In genomic region chr17:50369216-50369875, GRCm38 (mm10) we compare ENCODE assay signal across 10 mouse cellular contexts.
DNase-seq lines count a peak whose midpoint lies in the region; ATAC-seq and TF ChIP-seq lines count a peak whose summit lies in the region.
"Had no signal": no experiment of that assay in that cellular context is flagged by ENCODE, and none has a peak within 500 bp of the region (broad histone marks: within the 10 kb centered on the region; RNA-seq: fewer than 3 reads in every experiment).

No protein-coding gene starts in this region.

- no peak for TF ChIP-seq POLR2A in bone marrow macrophage, adult 2 months (IDR thresholded peaks at IDR 0.05; ENCODE audit: borderline replicate concordance, low read depth, low read length)

- no peaks in the 10 kb centered on the region for H3K9me3 ChIP-seq in hindbrain, embryonic 16.5 days (ENCODE audit: control insufficient read depth, low read length)
- no peaks in the 10 kb centered on the region for H3K9me3 ChIP-seq in hindbrain, embryonic 10.5 days
- H3K9me3 ChIP-seq: forebrain, embryonic 10.5 days; megakaryocyte, embryonic 14.5 days had no signal

- no peak for TF ChIP-seq CTCF in gastrocnemius, adult 2 months (IDR thresholded peaks at IDR 0.05)
- no peak for TF ChIP-seq CTCF in bone marrow macrophage, adult 2 months (IDR thresholded peaks at IDR 0.05; ENCODE audit: low read depth, low read length)

- no peak overlapping the region for H3K4me2 ChIP-seq in hindbrain, embryonic 16.5 days (ENCODE audit: low read length)

- no peaks in the 10 kb centered on the region for H3K36me3 ChIP-seq in hindbrain, embryonic 16.5 days (ENCODE audit: control insufficient read depth, insufficient read depth, low read length)
- H3K36me3 ChIP-seq in hindbrain, embryonic 10.5 days, result no peaks in the 10 kb centered on the region
- H3K36me3 ChIP-seq: forebrain, embryonic 10.5 days had no signal

- intact Hi-C loops in gastrocnemius, adult 2 months (cut with DNase I), result no loop called here
- intact Hi-C loops in left cerebral cortex, postnatal 25 days (cut with DNase I), result no loop called here

- H3K27ac ChIP-seq in gastrocnemius, adult 2 months, result no peak overlapping the region
- H3K27ac ChIP-seq in bone marrow macrophage, adult 2 months (ENCODE audit: insufficient read depth, low read depth, low read length), result 0 out of 2 replicates have a peak overlapping the region, but pooled peaks have one; percentile 17
- no peak overlapping the region for H3K27ac ChIP-seq in hindbrain, embryonic 16.5 days (ENCODE audit: low read depth, low read length)
- no peak overlapping the region for H3K27ac ChIP-seq in hindbrain, embryonic 10.5 days
- H3K27ac ChIP-seq: forebrain, embryonic 10.5 days had no signal

- no peak overlapping the region for H3K9ac ChIP-seq in hindbrain, embryonic 16.5 days (ENCODE audit: low read depth, low read length)

- H3K4me1 ChIP-seq in bone marrow macrophage, adult 2 months (ENCODE audit: control insufficient read depth, insufficient read depth, low read length), result peaks cover 12% of the 10 kb centered on the region
- no peaks in the 10 kb centered on the region for H3K4me1 ChIP-seq in hindbrain, embryonic 16.5 days (ENCODE audit: control insufficient read depth, insufficient read depth, low read depth, low read length)
- H3K4me1 ChIP-seq in hindbrain, embryonic 10.5 days (replicated peaks), result no peaks in the 10 kb centered on the region
- H3K4me1 ChIP-seq: forebrain, embryonic 10.5 days had no signal

- DNase-seq in gastrocnemius, adult 2 months, result peak; percentile 28
- DNase-seq in gastrocnemius, postnatal 4 days (ENCODE audit: low spot score in 2 of 2), result no peak
- DNase-seq in hindbrain, embryonic 10.5 days (ENCODE audit: low spot score), result no peak
- no peak for DNase-seq in left cerebral cortex, postnatal 25 days (ENCODE audit: low spot score in 2 of 2)

- ATAC-seq in hematopoietic stem cell, adult 5-6 weeks (replicated peaks in 1 of 2; ENCODE audit: insufficient read depth in 1 of 2, low FRiP score in 2 of 2, low TSS enrichment in 1 of 2, low read depth in 1 of 2, poor library complexity in 2 of 2, severe bottlenecking in 2 of 2), result peak; percentile 26 to 46; a peak in 1 of 4 replicates
- ATAC-seq in megakaryocyte, adult 5-6 weeks (ENCODE audit: poor library complexity, severe bottlenecking), result peak; percentile 83
- ATAC-seq in hindbrain, embryonic 16.5 days, result no peak

- no peaks in the 10 kb centered on the region for H3K27me3 ChIP-seq in hindbrain, embryonic 16.5 days (replicated peaks; ENCODE audit: control insufficient read depth, insufficient read depth, low read length)
- no peaks in the 10 kb centered on the region for H3K27me3 ChIP-seq in hindbrain, embryonic 10.5 days (ENCODE audit: insufficient read depth, poor library complexity, severe bottlenecking)

- H3K4me3 ChIP-seq in gastrocnemius, adult 2 months, result no peak overlapping the region
- no peak overlapping the region for H3K4me3 ChIP-seq in bone marrow macrophage, adult 2 months (ENCODE audit: insufficient read depth, low read length)
- no peak overlapping the region for H3K4me3 ChIP-seq in hindbrain, embryonic 16.5 days (ENCODE audit: low read length)
- H3K4me3 ChIP-seq in hindbrain, embryonic 10.5 days, result no peak overlapping the region
- H3K4me3 ChIP-seq: forebrain, embryonic 10.5 days; megakaryocyte, embryonic 14.5 days had no signal

- 85% methylated on average over 6 of the region's 6 CpGs for WGBS in hindbrain, embryonic 16.5 days
- WGBS in hindbrain, embryonic 10.5 days, result 87% methylated on average over 6 of the region's 6 CpGs
